Mouse (Mus musculus) lung, postnatal 4 days (tissue): ENCODE results near the gene Hist1h2ad.
"Not testable (repeated sequence)": the region's sequence is repeated elsewhere in the genome, so short reads cannot be mapped to it uniquely, and the experiment has no call there.

Experiments
- DNase-seq, 2 experiments: peaks; one replicate each; pipeline ENCODE4 v3.0.0; 2021

The Hist1h2ad gene

DNA sequence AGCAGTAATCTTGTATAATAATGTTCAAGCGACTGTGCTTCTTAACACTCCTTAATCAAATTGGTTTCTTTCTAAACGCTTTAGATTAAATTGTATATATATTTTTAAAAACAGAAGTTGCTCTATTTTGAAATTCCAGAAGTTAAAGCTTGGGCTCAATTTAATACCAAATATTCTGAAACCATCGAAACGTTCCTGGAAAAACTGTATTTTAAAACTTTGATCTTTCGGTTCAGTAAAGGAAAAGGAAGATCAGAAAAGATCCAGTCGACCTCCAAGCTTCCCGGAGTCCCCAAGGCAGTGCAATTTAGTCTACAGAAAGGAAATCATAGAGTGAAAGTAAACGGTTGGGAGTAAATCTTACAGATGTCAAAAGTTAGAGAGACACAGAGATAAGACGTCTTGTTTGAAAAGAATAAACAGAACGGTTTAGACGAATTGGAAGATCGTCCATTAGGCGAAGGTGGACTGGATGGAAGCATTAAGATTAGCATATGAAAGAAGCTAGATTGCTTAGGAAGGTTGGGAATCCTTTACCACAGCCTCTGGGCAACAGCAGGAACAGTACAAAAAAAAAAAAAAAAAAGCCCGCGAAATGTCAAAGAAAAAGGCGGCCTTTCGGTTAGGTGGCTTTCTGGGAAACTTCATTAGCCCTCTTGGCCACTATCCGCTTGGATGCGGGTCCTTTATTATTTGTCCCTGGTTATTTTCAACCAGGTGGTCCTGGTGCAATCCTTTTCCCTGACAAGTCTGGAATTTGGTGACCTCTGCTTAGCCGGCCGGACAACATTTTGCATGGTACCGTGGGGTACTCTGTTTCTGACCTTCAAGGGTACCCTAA is 12.1 kb downstream of the Hist1h2ad start:
- DNase-seq, result peak in 1 of 2 experiments; percentile 13

DNA sequence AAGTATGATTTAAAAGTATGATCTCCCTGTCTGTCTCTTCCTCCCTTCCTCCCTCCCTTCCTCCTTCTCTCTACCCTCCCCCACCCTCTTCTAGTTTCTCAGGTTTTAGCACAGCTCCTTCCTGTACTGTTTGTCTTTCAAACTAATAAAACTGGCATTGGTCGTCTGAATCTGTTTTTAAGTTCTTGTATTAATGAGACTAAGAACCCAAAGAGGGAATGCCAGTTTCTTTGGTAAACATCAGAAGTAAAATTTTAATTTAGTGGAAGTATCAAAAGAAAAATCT is 12.7 kb downstream of the Hist1h2ad start:
- DNase-seq, result no peak

DNA sequence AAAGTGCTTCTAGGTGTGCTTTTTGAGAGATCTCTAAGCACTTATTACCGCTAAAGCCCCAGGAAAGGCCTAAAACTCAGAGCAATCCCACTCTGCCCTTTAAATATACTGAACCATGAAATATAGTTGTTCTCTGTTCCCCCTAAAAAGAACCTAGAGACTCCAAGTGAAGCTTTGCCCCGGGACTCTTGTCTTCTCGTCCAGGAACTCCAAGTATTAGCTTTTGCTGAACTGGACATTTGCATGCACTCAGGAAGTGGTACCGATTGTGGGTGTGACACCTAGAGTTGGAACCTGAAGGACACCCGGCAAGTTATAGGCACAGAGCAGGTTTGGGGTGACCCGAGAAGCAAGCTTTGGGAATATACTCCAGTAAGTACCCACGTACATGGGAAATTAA is 17.0 kb downstream of the Hist1h2ad start:
- no peak for DNase-seq

DNA sequence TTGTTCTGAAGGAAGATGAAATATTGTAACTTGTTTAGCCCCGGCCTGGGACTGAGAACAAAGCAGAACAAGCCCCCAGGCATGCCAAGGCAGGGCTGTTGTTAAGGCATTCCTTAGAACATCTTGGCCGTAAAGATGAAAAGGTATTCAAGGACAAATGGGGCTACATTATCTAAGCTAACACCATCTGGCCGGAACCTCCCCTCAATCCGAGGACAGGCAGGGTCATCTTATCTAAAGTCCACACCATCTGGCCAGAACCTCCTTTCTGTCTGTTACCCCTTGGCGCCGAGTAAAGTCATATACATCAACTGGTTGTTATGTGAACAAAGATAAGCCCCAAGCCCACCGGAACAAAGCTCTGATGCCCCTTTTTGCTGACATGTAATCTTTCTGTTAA is 17.7 kb downstream of the Hist1h2ad start:
- not testable (repeated sequence) for DNase-seq

DNA sequence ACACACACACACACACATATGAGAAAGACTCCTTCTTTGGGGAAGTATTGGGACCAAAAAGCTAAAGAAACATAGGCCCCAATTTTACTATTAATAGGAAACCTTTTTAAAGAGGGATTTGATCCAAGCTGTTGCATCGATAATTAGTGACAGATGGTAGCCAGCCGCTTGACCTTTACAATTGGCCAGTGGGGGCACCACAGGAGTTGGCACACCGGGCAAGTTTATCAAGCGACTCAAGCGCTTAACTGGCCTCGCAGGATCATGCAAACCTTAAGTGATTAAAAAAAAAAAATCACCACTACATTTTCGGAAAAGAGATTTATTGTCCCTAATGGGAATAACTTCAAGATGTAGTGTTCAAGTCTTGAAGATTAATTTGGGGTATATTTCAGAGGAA is 18.4 kb downstream of the Hist1h2ad start:
- DNase-seq, result no peak

- peak in 1 of 2 experiments; percentile 25 for DNase-seq
Measured at GRCm38 (mm10) chr13:23593051-23593770, 19.0 kb downstream of the Hist1h2ad start.

DNA sequence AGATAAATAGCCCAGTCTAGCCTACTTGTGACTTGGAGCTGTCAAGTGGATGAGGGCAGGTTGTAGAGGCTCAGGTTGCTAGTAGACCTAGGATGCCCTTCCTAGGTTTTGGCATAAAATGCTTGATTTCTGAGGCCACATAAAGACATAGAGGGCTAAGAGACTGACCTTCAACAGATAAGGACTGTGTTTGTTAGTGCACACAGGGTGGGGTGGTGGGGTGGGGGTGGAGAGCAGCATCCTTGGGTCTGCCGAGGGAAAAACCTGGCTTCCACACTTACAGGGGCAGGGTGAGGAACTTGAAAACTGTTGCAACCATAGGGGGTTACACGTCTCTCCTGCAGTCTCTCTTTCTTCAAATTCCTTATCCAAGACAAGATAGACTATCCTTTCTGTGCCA is 21.0 kb downstream of the Hist1h2ad start:
- DNase-seq, result no peak

GRCm38 (mm10) chr13:23595622-23596372 is 21.6 kb downstream of the Hist1h2ad start:
- no peak for DNase-seq

DNA sequence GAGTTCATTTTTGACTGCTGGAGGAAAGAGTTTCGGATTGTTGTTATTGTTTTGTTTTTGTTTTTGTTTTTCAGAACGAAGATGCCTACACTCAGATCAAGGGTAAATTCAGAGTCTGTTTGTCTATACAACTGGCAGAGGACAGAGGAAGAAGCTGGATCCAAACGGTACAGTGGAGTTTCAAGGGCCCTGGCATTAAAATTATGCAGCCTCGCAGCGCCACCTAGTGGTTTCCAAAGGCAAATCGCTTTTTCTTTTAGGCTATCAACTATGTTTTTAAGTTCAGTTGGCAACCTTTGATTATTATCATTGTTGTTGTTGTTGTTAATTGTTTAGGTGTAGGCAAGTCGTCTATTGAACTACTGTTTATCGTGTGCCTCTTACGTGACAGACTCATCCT is 23.8 kb downstream of the Hist1h2ad start:
- peak; percentile 70 to 87 for DNase-seq

- peak in 1 of 2 experiments; percentile 18 for DNase-seq
Measured at GRCm38 (mm10) chr13:23603182-23603699, 29.1 kb downstream of the Hist1h2ad start.

- DNase-seq, result no peak
Measured at GRCm38 (mm10) chr13:23604452-23604851, 30.3 kb downstream of the Hist1h2ad start.

GRCm38 (mm10) chr13:23605052-23605451 is 30.9 kb downstream of the Hist1h2ad start:
- DNase-seq, result no peak

DNA sequence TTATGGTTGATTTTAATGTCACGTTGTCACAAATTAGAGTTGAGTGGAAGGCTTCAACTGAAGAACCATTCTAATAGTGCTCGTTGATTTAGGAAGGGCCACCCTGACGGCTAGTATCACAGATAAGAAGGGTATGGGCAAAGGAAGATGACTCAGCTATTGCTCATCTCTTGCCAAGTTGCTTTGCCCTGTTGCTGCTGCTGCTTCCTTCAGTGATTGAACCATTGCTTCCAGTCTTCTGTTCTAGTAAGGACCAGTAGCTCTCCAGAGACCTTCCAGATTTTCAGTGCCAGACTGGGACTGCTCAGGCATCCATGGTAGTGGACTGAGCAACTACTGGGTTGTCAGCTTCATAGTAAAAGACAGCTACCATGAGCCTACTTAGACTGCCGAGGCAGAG is 35.0 kb downstream of the Hist1h2ad start:
- DNase-seq, result no peak

GRCm38 (mm10) chr13:23609844-23610243 is 35.7 kb downstream of the Hist1h2ad start:
- DNase-seq, result no peak

DNA sequence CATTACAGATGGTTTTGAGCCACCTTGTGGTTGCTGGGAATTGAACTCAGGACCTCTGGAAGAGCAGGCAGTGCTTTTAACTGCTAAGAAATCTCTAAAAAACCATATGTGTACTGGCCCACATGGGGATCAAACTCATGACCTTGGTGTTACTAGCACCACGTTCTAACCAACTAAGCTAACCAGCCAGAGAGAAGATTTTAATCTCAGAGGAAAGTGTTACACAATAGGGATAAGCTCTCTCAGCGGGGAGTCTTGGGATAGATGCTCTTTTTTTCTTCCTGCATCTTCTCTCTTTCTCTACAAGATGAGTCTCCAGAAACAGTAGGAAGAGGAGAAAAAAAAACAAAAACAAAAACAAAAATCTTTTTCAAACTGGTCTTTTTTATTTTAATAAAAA is 36.2 kb downstream of the Hist1h2ad start:
- no peak for DNase-seq

GRCm38 (mm10) chr13:23611638-23612037 is 37.5 kb downstream of the Hist1h2ad start:
- no peak for DNase-seq

GRCm38 (mm10) chr13:23620056-23620732 is 46.0 kb downstream of the Hist1h2ad start:
- no peak for DNase-seq

DNA sequence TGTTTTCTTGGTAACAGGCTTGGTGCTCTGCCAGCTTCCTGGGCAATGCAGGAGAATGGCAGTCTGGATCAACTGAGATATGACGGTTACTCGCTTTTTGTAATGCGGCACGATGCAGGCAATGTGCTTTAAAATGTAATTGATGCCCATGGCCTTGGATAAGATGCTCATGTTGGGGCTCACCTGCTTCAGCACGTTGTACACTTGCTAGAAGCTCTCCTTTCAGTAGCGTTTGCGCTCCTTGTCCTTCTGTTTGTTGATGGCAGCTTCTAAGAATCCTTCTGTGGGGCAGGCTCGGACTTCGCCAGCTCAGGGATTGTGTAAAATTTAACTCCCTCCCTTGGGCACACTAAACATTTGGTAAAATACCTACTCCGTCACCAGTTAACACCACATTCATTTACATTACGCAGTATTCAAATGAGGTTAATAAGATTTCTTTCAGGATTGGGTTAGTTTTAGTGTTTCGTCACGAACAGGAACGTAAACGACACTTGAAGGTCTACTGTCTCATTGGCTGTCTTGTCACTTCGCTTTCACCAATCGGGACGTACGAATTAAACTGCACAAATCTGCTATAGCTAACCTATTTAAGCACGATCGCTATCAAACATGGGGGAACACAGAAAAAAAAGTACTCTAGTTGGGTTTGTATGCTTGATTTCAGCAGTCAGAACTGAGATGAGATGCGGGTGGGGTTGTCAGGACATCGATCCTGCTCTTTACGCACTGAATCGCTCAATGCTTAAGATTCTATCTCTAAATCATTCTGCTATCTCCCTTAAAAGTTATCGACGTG is 46.8 kb downstream of the Hist1h2ad start, which contains the start of gene Hist1h2be:
TSS of gene Hist1h2be (minus strand) at position 392 of the 799 bp plus-strand sequence.
- peak; percentile 62 to 73 for DNase-seq

- DNase-seq, result peak; percentile 77 to 82
Measured at GRCm38 (mm10) chr13:23621532-23622174, 47.5 kb downstream of the Hist1h2ad start.

GRCm38 (mm10) chr13:23622175-23622671 is 48.0 kb downstream of the Hist1h2ad start, which contains the start of gene Hist1h1e:
Gene Hist1h1e (minus strand): TSS chr13:23622558.
- DNase-seq, result peak; percentile 95
